Mouse (Mus musculus): Measurements from ENCODE around the gene Il2rb. TPM values are rescaled to one million over a fixed set of nuclear protein-coding genes. Genes with fewer than 3 reads are reported as not detected.

The Il2rb gene
- polyA plus RNA-seq, 1 experiment from 2014 or later: 1.5 TPM

- POLR2A ChIA-PET: no interaction called here
- H3K27me3 ChIP-seq: no peaks in the 10 kb centered on the region
- in situ Hi-C loops (cut with MboI; ENCODE audit: low pct_unique_long_range_greater_than_20kb): no loop called here
- DNase-seq (ENCODE audit: low read depth, low spot score): no peak
- no peak for TF ChIP-seq CTCF (IDR thresholded peaks at IDR 0.05)
- ATAC-seq: no peak
- CTCF ChIA-PET: no interaction called here
Observed at GRCm38 (mm10) chr15:78429871-78430622, 65.0 kb downstream of the Il2rb start.

Other genes starting within 250 kb of the Il2rb start
- 0.09 TPM for gene Csf2rb2, start 189.6 kb downstream of the Il2rb start, polyA plus RNA-seq (2021)
- gene Csf2rb, start 169.5 kb downstream of the Il2rb start, polyA plus RNA-seq (2021): 0.36 TPM
- gene Tex33, start 99.4 kb downstream of the Il2rb start, polyA plus RNA-seq (2021): not detected
- gene Tst, start 89.4 kb downstream of the Il2rb start, polyA plus RNA-seq (2021): 23.8 TPM
- gene Mpst, start 88.9 kb downstream of the Il2rb start, polyA plus RNA-seq (2021): 61.9 TPM
- 157 TPM for gene Kctd17, start 66.7 kb downstream of the Il2rb start, polyA plus RNA-seq (2021)
- 155 TPM for gene Tmprss6, start 26.6 kb downstream of the Il2rb start, polyA plus RNA-seq (2021)
- gene C1qtnf6, start 36.1 kb upstream of the Il2rb start, polyA plus RNA-seq (2021): 16.9 TPM
- 0.09 TPM for gene Sstr3, start 49.4 kb upstream of the Il2rb start, polyA plus RNA-seq (2021)
- not detected for gene Rac2, start 77.5 kb upstream of the Il2rb start, polyA plus RNA-seq (2021)
- 0.03 TPM for gene Cyth4, start 101.8 kb upstream of the Il2rb start, polyA plus RNA-seq (2021)
- 0.45 TPM for gene Elfn2, start 223.5 kb upstream of the Il2rb start, polyA plus RNA-seq (2021)

Data from Patski (cell line).